Mouse (Mus musculus): ENCODE measurements around the gene Lrrn4cl. TPM values are rescaled to one million over a fixed set of nuclear protein-coding genes. Genes with fewer than 3 reads are reported as not detected.

Gene Lrrn4cl
- polyA plus RNA-seq, 1 experiment from 2014 or later = 0.75 TPM

DNA sequence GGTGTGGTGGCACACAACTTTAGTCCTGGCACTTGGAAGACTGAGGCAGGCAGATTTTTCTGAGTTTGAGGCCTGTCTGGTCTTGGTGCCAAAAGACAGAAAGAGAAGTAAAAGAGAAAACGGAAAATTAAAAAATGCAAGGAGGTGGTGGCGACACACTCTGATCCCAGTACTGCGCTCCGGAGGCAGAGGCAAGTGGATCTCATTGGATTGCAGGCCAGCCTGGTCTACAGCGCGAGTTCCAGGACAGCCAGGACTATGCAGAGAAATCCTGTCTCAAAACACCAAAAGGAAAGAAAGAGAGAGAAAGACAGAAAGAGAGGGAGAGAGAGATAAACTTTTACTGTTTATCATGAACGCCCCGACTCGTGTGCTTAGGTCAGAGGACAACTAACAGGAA, 20.3 kb downstream of the Lrrn4cl start:
- no peak for ATAC-seq (ENCODE audit: low FRiP score, low read depth)
- Histone ChIP-seq H3K27ac (no peak overlapping the region; the same call in 1 of the 2 replicates), H3K27me3 (no peaks in the 10 kb centered on the region), H3K4me2 (replicated peaks) (peak overlapping the region; percentile 92), H3K36me3 (peaks cover 30% of the 10 kb centered on the region), H3K4me1 (peaks cover 9% of the 10 kb centered on the region), H3K9me3 (no peaks in the 10 kb centered on the region), H3K4me3 (peak overlapping the region; percentile 99), H3K9ac (peak overlapping the region; percentile 98)
- WGBS = 56% methylated on average over 9 of the region's 9 CpGs

DNA sequence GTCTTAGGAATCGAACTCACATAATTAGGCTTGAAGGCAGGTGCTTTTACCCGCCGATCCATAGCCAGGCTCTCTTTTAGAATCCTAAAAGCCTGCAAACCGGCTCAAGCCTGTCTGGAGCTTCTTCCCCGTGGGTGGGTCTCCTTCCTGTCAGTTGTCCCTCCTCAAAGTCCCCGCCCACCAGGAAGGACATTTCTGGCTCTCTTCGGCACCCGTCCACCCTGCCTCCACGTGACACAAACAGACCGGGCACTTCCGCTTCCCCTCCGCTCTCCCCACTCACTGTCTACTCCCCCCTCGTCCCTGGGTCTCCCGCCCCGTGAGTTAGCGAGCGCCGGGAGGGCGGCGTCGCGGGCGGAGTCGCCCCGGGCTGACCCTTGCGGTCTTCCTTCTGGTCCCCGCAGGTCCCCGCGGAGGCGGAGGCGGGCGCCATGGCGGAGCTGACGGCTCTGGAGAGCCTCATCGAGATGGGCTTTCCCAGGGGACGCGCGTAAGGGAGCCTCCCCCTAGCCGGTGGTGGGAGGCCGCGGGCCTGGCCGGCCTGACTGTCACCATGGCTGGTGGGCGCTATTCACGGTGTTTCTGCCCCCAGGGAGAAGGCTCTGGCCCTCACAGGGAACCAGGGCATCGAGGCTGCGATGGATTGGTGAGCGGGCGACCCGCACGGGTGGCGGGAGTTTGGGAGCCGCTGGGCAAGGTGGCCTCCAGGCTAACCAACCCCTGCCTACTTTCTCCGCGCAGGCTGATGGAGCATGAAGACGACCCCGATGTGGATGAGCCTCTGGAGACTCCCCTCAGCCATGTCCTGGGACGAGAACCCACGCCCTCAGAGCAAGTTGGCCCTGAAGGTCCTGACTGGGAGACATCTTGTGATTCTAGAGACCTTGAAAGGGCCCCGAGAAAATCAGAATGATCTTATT, 21.0 kb downstream of the Lrrn4cl start, which contains the start of gene Ubxn1:
Gene Ubxn1 (plus strand): TSS at position 230 of the 920 bp plus-strand sequence.
- peak within 1 kb of the TSS; percentile 99 for H3K4me3 ChIP-seq
- peak within 1 kb of the TSS; percentile 98 for H3K9ac ChIP-seq
- H3K4me1 ChIP-seq = peaks cover 9% of the 10 kb centered on the region
- H3K9me3 ChIP-seq = no peaks in the 10 kb centered on the region
- H3K27me3 ChIP-seq = no peaks in the 10 kb centered on the region
- WGBS = 1% methylated on average over 59 of the region's 59 CpGs
- H3K27ac ChIP-seq = peak within 1 kb of the TSS; percentile 69
- peaks cover 36% of the 10 kb centered on the region for H3K36me3 ChIP-seq
- peak within 1 kb of the TSS; percentile 92 for H3K4me2 ChIP-seq (replicated peaks)
- peak; percentile 98 for ATAC-seq (ENCODE audit: low FRiP score, low read depth)

DNA sequence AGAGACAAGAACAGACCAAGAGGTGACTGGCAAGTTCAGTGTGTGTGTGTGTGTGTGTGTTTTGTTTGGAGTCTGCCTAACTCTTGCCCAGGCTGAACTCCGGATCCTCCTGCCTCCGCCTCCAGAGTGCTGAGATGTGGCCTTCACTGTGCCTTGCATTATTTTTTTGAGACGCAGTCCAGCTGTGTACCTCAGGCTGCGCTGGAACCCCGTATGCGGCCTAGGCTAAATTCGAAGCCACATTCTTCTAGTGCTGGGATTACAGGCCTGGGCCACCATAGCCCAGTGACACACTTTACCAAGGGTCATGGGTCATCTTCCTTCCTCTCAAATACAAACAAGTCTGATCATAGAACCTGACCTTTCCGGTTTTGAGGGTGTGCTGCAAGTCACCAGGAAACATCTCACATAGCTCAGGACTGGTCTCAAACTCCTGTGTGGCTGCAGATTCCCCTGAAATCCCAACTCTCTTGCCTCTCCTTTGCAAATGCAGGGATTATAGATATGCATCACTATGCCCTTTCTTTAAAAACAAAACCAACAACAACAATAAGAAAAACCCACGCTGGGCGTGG, 21.8 kb downstream of the Lrrn4cl start:
- Histone ChIP-seq H3K36me3 (peaks cover 43% of the 10 kb centered on the region), H3K4me2 (replicated peaks) (peak overlapping the region; percentile 92)

DNA sequence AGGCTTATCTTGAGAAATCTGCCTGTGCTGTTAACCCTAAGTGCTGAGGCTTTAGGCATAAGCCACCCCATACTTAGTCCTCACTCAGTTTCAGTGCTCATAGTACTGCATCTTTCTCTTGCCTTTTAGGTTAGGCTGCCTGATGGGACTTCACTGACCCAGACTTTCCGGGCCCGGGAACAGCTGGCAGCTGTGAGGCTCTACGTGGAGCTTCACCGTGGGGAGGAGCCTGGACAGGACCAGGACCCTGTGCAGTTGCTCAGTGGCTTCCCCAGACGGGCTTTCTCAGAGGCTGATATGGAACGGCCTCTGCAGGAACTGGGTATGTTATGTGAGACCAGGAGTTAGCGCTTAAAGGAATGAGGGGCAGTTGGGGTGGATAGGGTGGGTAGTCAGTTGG, 24.5 kb downstream of the Lrrn4cl start:
- 91% methylated on average over 7 of the region's 7 CpGs for WGBS
- Histone ChIP-seq H3K4me1 (peaks cover 17% of the 10 kb centered on the region), H3K4me2 (replicated peaks) (no peak overlapping the region), H3K27ac (no peak overlapping the region), H3K36me3 (peaks cover 56% of the 10 kb centered on the region), H3K27me3 (no peaks in the 10 kb centered on the region), H3K9me3 (no peaks in the 10 kb centered on the region), H3K4me3 (no peak overlapping the region), H3K9ac (no peak overlapping the region)
- ATAC-seq (ENCODE audit: low FRiP score, low read depth) = no peak

More for the DNA sequence above, 21.8 kb downstream of the Lrrn4cl start:
- Histone ChIP-seq H3K4me1 (peaks cover 9% of the 10 kb centered on the region), H3K9me3 (no peaks in the 10 kb centered on the region), H3K27me3 (no peaks in the 10 kb centered on the region), H3K9ac (peak overlapping the region; percentile 98), H3K27ac (peak overlapping the region; percentile 69; the same call in 1 of the 2 replicates), H3K4me3 (peak overlapping the region; percentile 99)
- ATAC-seq (ENCODE audit: low FRiP score, low read depth) = no peak
- WGBS = 78% methylated on average over 10 of the region's 10 CpGs

DNA sequence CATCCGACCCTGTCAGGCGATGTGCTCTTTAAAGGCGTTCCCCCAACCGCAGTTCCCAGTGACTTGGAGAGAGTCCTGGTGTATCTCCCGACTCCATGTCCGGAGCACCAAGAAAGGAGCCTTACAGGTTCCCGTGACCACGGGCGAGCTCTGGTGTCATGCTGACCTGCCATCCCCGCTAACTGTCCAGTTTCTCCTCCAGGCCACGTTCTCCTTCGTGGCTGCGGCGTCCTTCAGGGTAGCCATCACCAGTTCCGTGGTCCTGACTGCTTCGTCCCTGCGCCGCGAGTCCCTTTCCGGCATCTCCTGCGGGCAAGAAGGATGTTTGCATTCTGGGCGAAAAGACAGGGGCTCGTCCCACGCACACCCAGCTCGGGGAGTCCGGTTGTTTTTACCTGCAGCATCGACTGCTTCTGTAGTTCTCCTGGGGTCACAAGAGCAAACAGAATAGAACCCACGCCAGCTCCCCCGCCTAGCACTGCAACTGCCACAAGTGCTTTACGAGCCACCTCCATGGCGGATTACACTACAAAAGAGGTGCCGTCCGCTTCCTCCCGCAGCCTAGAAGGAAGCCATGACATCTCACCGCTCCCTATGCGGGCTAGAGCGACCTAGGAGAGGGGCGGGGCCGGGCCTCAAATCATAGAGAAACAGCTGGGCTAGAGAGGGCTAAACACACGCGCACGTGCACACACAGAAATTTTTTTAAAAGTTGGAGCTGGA, 29.9 kb downstream of the Lrrn4cl start, which contains the start of gene Uqcc3:
Gene Uqcc3 (minus strand): TSS at position 613 of the 723 bp plus-strand sequence.
- peak within 1 kb of the TSS; percentile 86 for H3K4me2 ChIP-seq (replicated peaks)
- H3K9me3 ChIP-seq = no peaks in the 10 kb centered on the region
- no peaks in the 10 kb centered on the region for H3K27me3 ChIP-seq
- H3K36me3 ChIP-seq = peaks cover 30% of the 10 kb centered on the region
- peaks cover 9% of the 10 kb centered on the region for H3K4me1 ChIP-seq
- peak within 1 kb of the TSS; percentile 89 for H3K4me3 ChIP-seq
- ATAC-seq (ENCODE audit: low FRiP score, low read depth) = peak; percentile 97
- under 1% methylated on average over 42 of the region's 42 CpGs for WGBS
- H3K9ac ChIP-seq = peak within 1 kb of the TSS; percentile 92
- H3K27ac ChIP-seq = peak within 1 kb of the TSS; percentile 81

DNA sequence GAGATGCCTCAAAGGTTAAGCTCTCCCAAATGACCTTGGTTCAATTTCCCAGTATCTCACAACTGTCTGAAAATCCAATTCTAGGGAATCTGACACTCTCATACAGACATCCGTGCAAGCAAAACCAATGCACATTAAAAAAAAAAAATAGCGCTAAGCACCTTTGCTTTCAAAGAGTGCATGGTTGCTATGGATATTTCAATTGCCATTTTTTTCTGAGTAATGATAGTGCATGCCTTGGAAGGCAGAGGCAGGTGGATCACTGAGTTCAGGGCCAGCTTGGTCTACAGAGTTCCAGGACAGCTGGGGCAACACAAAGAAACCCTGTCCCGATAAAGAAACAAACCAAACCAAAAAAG, 30.4 kb downstream of the Lrrn4cl start:
- Histone ChIP-seq H3K9me3 (no peaks in the 10 kb centered on the region), H3K4me3 (peak overlapping the region; percentile 89), H3K9ac (peak overlapping the region; percentile 92), H3K4me1 (peaks cover 9% of the 10 kb centered on the region), H3K36me3 (peaks cover 25% of the 10 kb centered on the region), H3K27me3 (no peaks in the 10 kb centered on the region), H3K27ac (no peak overlapping the region; the same call in 1 of the 2 replicates), H3K4me2 (replicated peaks) (peak overlapping the region; percentile 86)
- no peak for ATAC-seq (ENCODE audit: low FRiP score, low read depth)
- WGBS = 19% methylated on average over 3 of the region's 3 CpGs

DNA sequence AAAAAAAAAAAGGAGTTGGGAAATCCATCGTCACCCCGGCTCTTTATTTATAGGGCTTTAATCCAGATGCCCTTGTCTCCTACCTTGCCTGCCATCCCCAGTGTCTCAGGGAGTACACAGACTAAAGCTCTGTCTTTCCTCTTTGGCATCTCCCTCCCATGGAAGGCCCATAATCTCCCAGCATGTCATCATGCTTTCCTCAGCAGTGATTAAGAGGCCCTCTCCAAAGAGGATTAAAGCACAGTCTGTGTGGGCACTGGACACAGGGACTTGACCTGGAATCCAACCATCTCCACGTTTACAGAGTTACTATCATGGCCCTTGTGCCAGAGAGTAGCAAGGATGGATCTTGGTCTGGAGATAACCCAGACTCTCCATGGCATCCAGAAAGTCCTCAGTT, 33.0 kb downstream of the Lrrn4cl start, which contains the start of the genes Lbhd1 and Gm49403:
Gene Lbhd1 (plus strand): TSS at position 117 of the 400 bp plus-strand sequence.
Gene Gm49403 (plus strand): TSS at position 315 of the 400 bp plus-strand sequence.
- Histone ChIP-seq H3K9me3 (no peaks in the 10 kb centered on the region), H3K9ac (no peak within 1 kb of the TSS), H3K27me3 (no peaks in the 10 kb centered on the region), H3K36me3 (peaks cover 4% of the 10 kb centered on the region; the same call in 1 of the 2 replicates), H3K4me3 (no peak within 1 kb of the TSS), H3K27ac (no peak within 1 kb of the TSS), H3K4me2 (replicated peaks) (no peak within 1 kb of the TSS), H3K4me1 (peaks cover 20% of the 10 kb centered on the region)
- no peak for ATAC-seq (ENCODE audit: low FRiP score, low read depth)
- 66% methylated on average over 3 of the region's 3 CpGs for WGBS

DNA sequence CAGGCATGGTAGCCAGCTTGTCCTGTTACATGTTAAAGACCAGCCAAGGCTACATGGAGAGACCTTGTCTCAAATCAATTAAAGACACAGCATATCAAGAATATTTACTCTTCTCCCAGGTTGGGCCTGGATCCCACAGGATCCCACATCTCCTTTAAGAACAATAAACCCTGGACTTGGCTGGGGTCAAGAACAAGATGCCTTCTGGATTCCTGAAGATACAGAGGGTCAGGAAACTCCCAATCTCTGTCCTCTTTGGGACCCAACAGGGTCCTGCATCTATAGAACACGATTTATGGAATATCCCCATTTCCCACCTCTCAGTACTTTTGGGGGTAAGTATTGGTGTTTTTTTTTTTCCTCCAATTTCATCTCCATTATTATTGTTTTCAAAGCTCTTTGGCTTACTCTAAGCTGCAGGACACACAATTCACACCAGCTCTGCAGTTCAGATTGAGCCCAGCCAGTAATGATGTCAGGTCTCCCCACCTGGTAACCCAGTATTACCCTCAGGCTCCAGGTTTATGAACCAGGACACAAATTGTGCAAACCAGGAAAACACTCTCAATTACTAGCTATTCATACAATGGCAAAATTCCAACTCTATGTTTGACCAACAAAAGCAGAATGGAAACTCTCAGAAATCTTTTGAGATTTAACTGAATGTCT, 36.5 kb downstream of the Lrrn4cl start:
- Histone ChIP-seq H3K36me3 (peaks cover 14% of the 10 kb centered on the region), H3K27me3 (no peaks in the 10 kb centered on the region), H3K9ac (peak overlapping the region; percentile 93), H3K4me2 (replicated peaks) (peak overlapping the region; percentile 66), H3K4me1 (peaks cover 17% of the 10 kb centered on the region), H3K27ac (peak overlapping the region; percentile 88; the same call in 1 of the 2 replicates), H3K4me3 (peak overlapping the region; percentile 70), H3K9me3 (no peaks in the 10 kb centered on the region)
- 52% methylated on average over 1 of the region's 1 CpGs for WGBS
- ATAC-seq (ENCODE audit: low FRiP score, low read depth) = no peak

DNA sequence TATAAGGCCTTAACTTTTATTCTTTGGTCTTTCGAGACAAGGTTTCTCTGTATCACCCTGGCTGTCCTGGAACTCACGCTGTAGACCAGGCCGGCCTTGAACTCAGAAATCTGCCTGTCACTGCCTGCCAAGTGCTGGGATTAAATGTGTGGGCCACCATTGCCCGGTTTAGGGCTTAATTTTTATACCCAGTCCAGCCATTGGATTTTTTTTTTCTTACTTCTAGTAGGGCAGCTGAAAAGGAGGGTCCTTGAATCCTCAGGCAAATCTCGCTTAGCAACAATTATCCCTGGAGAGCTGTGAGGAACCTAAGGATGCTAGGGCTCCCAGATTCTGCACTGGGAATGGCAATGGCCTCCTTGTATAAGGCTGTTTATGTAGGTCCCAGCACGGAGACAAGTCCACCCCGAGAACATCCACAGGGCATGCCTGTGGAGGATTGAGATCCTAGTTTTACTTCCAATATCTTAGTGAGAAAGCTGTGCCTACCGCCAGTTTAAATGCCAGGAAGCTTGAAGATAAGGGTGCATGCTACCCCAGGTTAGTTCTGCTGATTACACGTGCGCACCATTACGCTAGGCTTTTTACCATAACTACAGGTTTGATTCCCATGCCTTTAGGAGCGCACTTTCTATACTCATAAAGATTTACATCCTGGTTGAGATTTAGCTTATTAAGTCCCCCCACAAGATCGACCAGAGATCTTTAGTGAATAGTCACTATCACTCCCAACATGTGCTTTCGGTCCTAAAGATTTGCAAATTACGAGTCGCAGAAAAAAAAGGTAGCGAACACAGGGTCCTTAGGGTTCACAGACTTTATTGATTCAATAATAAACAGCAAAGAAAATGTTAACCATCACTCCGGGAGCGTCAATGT, 37.3 kb downstream of the Lrrn4cl start:
- peak overlapping the region; percentile 93 for H3K9ac ChIP-seq
- no peaks in the 10 kb centered on the region for H3K9me3 ChIP-seq
- no peaks in the 10 kb centered on the region for H3K27me3 ChIP-seq
- no peak for ATAC-seq (ENCODE audit: low FRiP score, low read depth)
- H3K36me3 ChIP-seq = peaks cover 14% of the 10 kb centered on the region
- H3K4me2 ChIP-seq (replicated peaks) = peak overlapping the region; percentile 66
- peak overlapping the region; percentile 88 for H3K27ac ChIP-seq
- 11% methylated on average over 19 of the region's 19 CpGs for WGBS
- H3K4me1 ChIP-seq = peaks cover 17% of the 10 kb centered on the region
- H3K4me3 ChIP-seq = peak overlapping the region; percentile 70

DNA sequence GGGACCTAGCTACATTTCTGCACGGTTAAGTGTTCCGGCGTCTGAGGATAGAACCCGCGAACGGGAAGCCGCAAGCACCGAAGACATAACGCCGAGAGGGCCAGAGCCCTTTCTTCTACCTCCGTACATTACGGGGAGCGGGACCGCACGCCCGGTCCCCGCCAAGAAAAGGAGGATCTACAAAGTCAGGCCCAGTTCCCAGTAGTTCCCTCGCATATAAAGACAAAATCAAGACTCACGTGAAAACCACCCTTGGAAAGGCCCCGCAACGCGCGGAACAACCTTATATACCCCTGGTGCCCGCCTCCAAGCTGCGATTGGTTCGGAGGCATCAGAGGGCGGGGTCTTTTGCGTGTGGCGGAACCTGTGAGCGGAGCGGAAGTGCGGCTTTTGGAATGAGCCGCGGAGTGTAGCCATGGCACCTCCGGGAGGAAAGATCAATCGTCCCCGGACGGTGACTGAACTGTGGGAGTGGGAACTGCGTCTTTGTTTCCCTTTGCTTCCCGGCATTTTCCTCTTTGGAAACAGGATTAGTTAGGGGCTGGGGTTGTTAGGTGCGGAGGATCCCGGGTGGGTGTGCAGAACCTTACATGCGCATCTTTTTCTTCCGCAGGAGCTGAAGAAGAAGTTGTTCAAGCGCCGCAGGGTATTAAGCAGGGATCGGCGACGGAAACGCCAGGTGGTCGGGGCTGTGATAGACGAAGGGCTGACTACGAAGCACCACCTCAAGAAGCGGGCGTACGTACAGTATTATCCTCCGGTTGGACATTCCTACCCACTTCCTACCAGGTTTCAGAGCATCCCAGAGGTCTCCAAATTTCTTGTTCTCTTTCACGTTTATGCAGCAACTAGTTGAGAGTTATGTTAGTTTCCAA, 38.2 kb downstream of the Lrrn4cl start, which contains the start of the genes 1810009A15Rik and Gm49416:
Gene 1810009A15Rik (plus strand): TSS at position 343 of the 875 bp plus-strand sequence.
Gene Gm49416 (plus strand): TSS at position 416 of the 875 bp plus-strand sequence.
- H3K4me1 ChIP-seq = peaks cover 21% of the 10 kb centered on the region
- peaks cover 14% of the 10 kb centered on the region for H3K36me3 ChIP-seq
- peak; percentile 95 for ATAC-seq (ENCODE audit: low FRiP score, low read depth)
- H3K27me3 ChIP-seq = no peaks in the 10 kb centered on the region
- H3K9me3 ChIP-seq = no peaks in the 10 kb centered on the region
- peak within 1 kb of the TSS; percentile 93 for H3K9ac ChIP-seq
- H3K27ac ChIP-seq = peak within 1 kb of the TSS; percentile 88
- H3K4me3 ChIP-seq = peak within 1 kb of the TSS; percentile 70
- H3K4me2 ChIP-seq (replicated peaks) = peak within 1 kb of the TSS; percentile 66
- under 1% methylated on average over 58 of the region's 58 CpGs for WGBS

Measured in limb, embryonic 13.5 days (tissue).